Mouse (Mus musculus) neutrophil, adult 65 days (primary cell): ENCODE results near the gene Rab40c. TPM values are rescaled to one million over a fixed set of nuclear protein-coding genes. Genes with fewer than 3 reads are reported as not detected.

ENCODE experiments used
- total RNA-seq: library from RNA; stranded (reverse); gene quantifications from 2 replicates; pipeline ENCODE4 v1.2.4, GENCODE M21; 2023

Rab40c gene
- total RNA-seq: 13.0 and 17.4 TPM in 2 replicates

DNA sequence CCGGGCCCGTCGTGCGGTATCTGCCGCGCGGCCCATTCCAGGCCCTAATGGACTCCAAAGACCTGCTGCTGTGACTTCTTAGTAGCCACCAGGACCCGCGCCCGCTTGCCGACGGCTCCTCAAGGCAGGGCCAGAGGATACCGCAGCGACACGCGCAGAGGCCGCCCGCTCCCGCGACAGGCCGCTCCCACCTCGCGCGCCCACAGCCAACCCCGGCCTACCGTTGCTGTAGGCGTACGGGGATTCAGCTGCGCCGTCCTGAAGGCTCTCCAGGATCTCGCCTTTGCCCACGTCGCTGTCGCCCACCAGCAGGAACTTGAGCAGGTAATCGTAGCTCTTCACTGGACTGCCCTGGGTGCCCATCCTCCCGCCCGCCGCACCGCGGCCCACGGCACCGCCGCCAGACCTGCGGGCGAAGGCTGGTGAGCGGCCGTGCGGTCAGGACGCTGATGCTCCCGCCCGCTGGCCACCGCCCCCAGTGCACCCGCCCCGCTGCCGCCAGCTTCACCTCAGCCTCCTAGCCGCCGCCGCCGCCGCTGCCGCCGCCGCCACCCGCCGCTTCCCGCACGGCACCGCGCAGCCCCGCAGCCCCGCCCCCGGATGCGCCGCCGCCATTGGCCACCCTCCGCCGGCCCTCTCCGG, at the start of gene Rab40c:
Gene Rab40c (minus strand): TSS at position 584 of the 642 bp plus-strand sequence.

GRCm38 (mm10) chr17:25951803-25952623, 32.5 kb upstream of the Rab40c start, which contains the start of gene A930017K11Rik:
A930017K11Rik (minus strand) TSS chr17:25952565.

DNA sequence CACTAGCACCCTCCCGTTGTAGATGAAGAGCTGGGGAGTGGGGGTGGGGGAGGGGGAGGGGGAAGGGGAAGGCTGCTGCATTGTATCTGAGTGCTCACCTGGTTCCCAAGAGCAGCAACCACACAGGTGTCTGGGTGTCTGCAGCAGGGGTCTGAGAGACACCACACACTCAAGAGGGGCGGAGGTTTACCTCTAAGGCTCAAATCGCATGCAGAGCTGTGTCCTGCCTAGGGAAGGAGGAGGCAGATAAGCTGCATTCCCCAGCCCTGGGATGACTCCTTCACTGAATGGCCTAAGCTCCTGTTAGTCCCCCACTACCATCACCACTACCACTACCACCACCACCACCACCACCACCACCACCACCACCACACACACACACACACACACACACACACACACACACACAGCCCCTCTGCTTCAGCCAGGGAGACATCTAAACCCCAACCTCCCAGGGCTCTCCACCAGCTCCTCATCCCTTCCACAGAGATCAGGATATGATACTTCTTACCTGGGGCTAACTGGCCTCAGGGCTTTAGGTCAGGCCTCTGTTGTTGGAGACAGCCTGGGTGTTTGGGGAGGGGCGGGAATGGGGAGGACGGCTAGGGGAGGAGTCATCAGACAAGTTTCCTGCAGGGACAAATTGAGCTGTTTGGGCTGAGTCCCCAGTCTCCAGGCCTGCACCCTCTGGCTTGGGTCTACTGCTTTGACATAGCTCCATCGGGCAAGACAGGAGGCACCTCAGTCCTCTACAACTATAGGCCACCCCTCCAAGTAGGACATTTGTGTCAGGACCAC, 25.0 kb upstream of the Rab40c start, which contains the start of the genes Pigq and Nhlrc4:
Gene Pigq (minus strand): TSS at position 571 of the 798 bp plus-strand sequence.
Gene Nhlrc4 (minus strand): TSS at position 596 of the 798 bp plus-strand sequence.

DNA sequence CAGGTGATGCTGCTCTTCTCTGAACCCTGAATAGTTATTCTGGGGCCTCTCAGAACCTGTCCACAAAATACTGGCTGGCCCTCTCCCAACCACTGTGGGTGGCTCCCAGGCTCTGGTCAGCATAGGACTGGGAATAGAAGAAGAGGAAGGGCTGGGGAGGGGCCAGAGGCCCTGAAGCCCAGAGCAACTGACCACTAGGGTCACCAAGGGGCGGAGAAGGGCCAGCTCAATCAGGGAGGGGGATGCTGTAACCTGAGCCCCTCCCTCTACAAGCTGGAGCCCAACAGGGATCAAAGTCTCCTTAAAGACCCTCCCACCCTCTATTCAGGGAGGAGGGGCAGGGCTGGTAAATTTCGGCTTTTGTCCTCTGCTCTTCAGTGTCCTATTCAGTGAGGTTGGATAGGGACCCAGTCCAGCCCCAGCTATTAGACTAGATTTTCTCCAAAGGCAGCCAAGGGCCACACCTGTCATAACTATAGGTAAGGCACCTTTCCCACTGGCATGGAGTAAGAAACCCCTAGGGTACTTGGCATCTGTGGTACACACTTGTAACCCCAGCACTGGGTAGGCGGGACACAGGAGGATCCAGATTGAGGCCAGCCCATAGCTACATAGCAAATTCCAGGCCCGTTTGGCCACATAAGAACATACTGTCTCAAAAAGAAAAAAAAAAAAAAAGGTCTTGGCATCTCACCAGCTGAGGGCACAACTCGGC, 39.2 kb downstream of the Rab40c start, which contains the start of gene Wfikkn1:
Gene Wfikkn1 (minus strand): TSS at position 663 of the 715 bp plus-strand sequence.

DNA sequence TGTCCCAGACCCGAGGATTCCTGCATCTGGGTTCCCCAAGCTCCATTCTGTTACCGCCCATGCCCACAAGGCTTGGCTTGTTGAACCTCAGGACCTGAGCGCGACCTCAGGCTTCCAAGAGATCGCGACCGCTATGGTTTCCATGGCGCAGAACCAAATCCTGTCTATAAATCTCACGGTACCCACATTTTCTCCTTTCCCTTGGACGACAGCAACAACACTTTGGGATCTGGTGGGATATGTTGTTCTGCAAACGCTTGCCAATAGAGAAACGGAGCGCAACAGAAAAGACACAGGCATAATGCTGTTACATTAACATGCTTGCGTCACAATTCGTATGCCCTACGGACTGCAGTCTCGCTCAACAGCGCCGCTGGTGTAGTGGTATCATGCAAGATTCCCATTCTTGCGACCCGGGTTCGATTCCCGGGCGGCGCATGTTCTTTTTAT, 44.8 kb downstream of the Rab40c start, which contains the start of gene Mettl26:
Gene Mettl26 (plus strand): TSS at position 354 of the 450 bp plus-strand sequence.

GRCm38 (mm10) chr17:25868601-25869191, 50.8 kb downstream of the Rab40c start, which contains the start of gene Mcrip2:
Mcrip2 (minus strand) TSS chr17:25868764.

GRCm38 (mm10) chr17:25860832-25861703, 58.5 kb downstream of the Rab40c start, which contains the start of gene Wdr90:
Wdr90 (minus strand) TSS chr17:25861501.

GRCm38 (mm10) chr17:25844396-25844901, 75.1 kb downstream of the Rab40c start, which contains the start of gene Rhot2:
Rhot2 (minus strand) TSS chr17:25844851.

GRCm38 (mm10) chr17:25841117-25841880, 78.2 kb downstream of the Rab40c start, which contains the start of gene Gm20683:
Gm20683 (minus strand) TSS chr17:25841763.

DNA sequence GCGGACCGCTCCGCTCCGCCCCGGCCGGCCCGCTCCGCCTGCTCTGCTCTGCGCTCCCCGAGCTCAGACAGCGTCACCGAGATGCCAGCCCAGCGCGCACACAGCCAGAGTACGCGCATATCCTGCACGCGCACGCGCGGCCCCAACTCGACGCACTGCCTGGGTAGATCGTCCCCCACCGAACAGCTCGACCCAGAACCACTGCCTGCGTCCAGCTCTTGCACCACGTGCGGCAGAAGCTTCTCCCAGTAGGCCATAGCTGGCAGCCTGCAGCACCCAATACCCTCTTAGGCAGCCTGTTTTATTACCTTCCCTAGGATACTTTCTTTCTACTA, 82.5 kb downstream of the Rab40c start, which contains the start of gene Rhbdl1:
Gene Rhbdl1 (minus strand): TSS at position 220 of the 335 bp plus-strand sequence.

DNA sequence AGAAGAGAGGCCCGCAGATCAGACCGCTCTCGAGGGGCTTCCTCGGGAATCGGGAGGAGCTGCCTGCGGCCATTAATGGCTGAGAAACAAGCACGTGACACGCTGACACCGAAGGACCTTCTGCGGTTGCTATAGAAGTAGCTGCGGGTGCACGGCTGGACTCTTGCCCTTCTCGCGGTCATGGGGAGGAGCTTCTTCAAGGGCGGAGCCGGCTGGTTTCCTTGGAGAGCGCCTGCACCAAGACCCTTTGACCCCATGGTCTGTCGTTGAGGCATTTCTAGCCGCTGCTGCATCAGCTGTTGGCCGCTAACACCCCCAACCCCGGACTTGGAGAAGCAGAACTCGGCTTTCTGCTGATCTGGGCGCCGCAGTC, 86.2 kb downstream of the Rab40c start, which contains the start of gene Stub1:
Gene Stub1 (minus strand): TSS at position 114 of the 373 bp plus-strand sequence.

Other genes starting within 250 kb of the Rab40c start
- gene Gng13, start 202.6 kb downstream of the Rab40c start, total RNA-seq: not detected in 2 replicates
- 9.7 and 18.7 TPM in 2 replicates for gene Chtf18, start 192.3 kb downstream of the Rab40c start, total RNA-seq
- 4.5 TPM in 2 replicates for gene Rpusd1, start 192.1 kb downstream of the Rab40c start, total RNA-seq
- not detected in 2 replicates for gene Mslnl, start 183.7 kb downstream of the Rab40c start, total RNA-seq
- 0.88 TPM in 1 of 2 replicates, not detected in the other for gene Msln, start 165.3 kb downstream of the Rab40c start, total RNA-seq
- 24.6 and 35.5 TPM in 2 replicates for gene Narfl, start 146.0 kb downstream of the Rab40c start, total RNA-seq
- gene Haghl, start 134.1 kb downstream of the Rab40c start, total RNA-seq: 10.2 and 14.6 TPM in 2 replicates
- 0.22 TPM in 1 of 2 replicates, not detected in the other for gene Ccdc78, start 133.1 kb downstream of the Rab40c start, total RNA-seq
- 25.4 and 34.7 TPM in 2 replicates for gene Fam173a, start 126.8 kb downstream of the Rab40c start, total RNA-seq
- not detected in 2 replicates for gene AC134908.4, start 124.1 kb downstream of the Rab40c start, total RNA-seq
- gene Metrn, start 122.6 kb downstream of the Rab40c start, total RNA-seq: 10.9 and 16.2 TPM in 2 replicates
- 0.11 TPM in 1 of 2 replicates, not detected in the other for gene Fbxl16, start 110.6 kb downstream of the Rab40c start, total RNA-seq
- gene Wdr24, start 96.1 kb downstream of the Rab40c start, total RNA-seq: 13.3 and 17.6 TPM in 2 replicates
- gene Jmjd8, start 90.9 kb downstream of the Rab40c start, total RNA-seq: 7.7 and 8.2 TPM in 2 replicates
- 35.4 and 46.5 TPM in 2 replicates for gene Stub1, start 86.3 kb downstream of the Rab40c start, total RNA-seq
- 0.64 and 1.3 TPM in 2 replicates for gene Rhbdl1, start 82.4 kb downstream of the Rab40c start, total RNA-seq
- gene Gm20683, start 78.0 kb downstream of the Rab40c start, total RNA-seq: 1.7 and 2.8 TPM in 2 replicates
- 26.5 and 33.7 TPM in 2 replicates for gene Rhot2, start 74.9 kb downstream of the Rab40c start, total RNA-seq
- 21.9 and 25.5 TPM in 2 replicates for gene Wdr90, start 58.2 kb downstream of the Rab40c start, total RNA-seq
- gene Mcrip2, start 51.0 kb downstream of the Rab40c start, total RNA-seq: 1.4 and 3.2 TPM in 2 replicates
- gene Mettl26, start 44.7 kb downstream of the Rab40c start, total RNA-seq: 6.4 and 6.5 TPM in 2 replicates
- 2.1 and 4.1 TPM in 2 replicates for gene Wfikkn1, start 38.9 kb downstream of the Rab40c start, total RNA-seq
- gene Pigq, start 25.2 kb upstream of the Rab40c start, total RNA-seq: 34.9 and 36.2 TPM in 2 replicates
- gene Nhlrc4, start 25.2 kb upstream of the Rab40c start, total RNA-seq: not detected in 2 replicates
- not detected in 2 replicates for gene A930017K11Rik, start 32.8 kb upstream of the Rab40c start, total RNA-seq
- 12.0 and 19.3 TPM in 2 replicates for gene Capn15, start 66.1 kb upstream of the Rab40c start, total RNA-seq
- gene Rab11fip3, start 149.8 kb upstream of the Rab40c start, total RNA-seq: 0.75 and 1.3 TPM in 2 replicates
- gene Decr2, start 170.6 kb upstream of the Rab40c start, total RNA-seq: 2.5 and 3.0 TPM in 2 replicates
- 0.69 and 1.1 TPM in 2 replicates for gene Nme4, start 175.9 kb upstream of the Rab40c start, total RNA-seq
- 63.4 and 78.1 TPM in 2 replicates for gene Tmem8, start 193.6 kb upstream of the Rab40c start, total RNA-seq
- gene Mrpl28, start 203.8 kb upstream of the Rab40c start, total RNA-seq: 25.2 and 27.1 TPM in 2 replicates
- 33.5 and 42.1 TPM in 2 replicates for gene Axin1, start 219.0 kb upstream of the Rab40c start, total RNA-seq